Comparison of ENCODE assay signal across 7 mouse cellular contexts in genomic region chr3:96414126-96414950, GRCm38 (mm10). TPM values are rescaled to one million over a fixed set of nuclear protein-coding genes. Genes with fewer than 3 reads are reported as not detected.
DNase-seq lines count a peak whose midpoint lies in the region; ATAC-seq lines count a peak whose summit lies in the region.

No protein-coding gene starts in this region.

- H3K4me3 ChIP-seq in intestine, embryonic 15.5 days (replicated peaks), result peak overlapping the region; percentile 64
- H3K4me3 ChIP-seq in limb, embryonic 12.5 days (replicated peaks), result peak overlapping the region; percentile 64
- H3K4me3 ChIP-seq in midbrain, embryonic 14.5 days (replicated peaks; ENCODE audit: low read depth, low read length), result peak overlapping the region; percentile 65

- peak; percentile 92 for ATAC-seq in intestine, embryonic 15.5 days
- ATAC-seq in limb, embryonic 12.5 days (ENCODE audit: insufficient number of reproducible peaks, insufficient read depth, low FRiP score, low TSS enrichment, low read depth), result peak; percentile 93
- ATAC-seq in midbrain, embryonic 14.5 days (ENCODE audit: low FRiP score, low TSS enrichment), result peak; percentile 89

- H3K4me1 ChIP-seq in intestine, embryonic 15.5 days (replicated peaks), result no peaks in the 10 kb centered on the region
- H3K4me1 ChIP-seq in limb, embryonic 12.5 days (replicated peaks), result peaks cover 10% of the 10 kb centered on the region
- H3K4me1 ChIP-seq in midbrain, embryonic 14.5 days (ENCODE audit: control insufficient read depth, insufficient read depth, low read length), result no peaks in the 10 kb centered on the region

- DNase-seq in adrenal gland, adult 2 months, result peak; percentile 86
- peak; percentile 95 for DNase-seq in embryo, embryonic 10.5 days (ENCODE audit: low spot score)
- peak; percentile 62 for DNase-seq in gastrocnemius, postnatal 25 days
- DNase-seq in midbrain, embryonic 14.5 days, result peak; percentile 91
- peak; percentile 64 for DNase-seq in spleen, adult 12 weeks (ENCODE audit: low spot score)

- peak overlapping the region; percentile 93 for H3K4me2 ChIP-seq in intestine, embryonic 15.5 days (replicated peaks)
- H3K4me2 ChIP-seq in limb, embryonic 12.5 days, result peak overlapping the region; percentile 67
- H3K4me2 ChIP-seq in midbrain, embryonic 14.5 days (ENCODE audit: low read length), result peak overlapping the region; percentile 86

- WGBS in intestine, embryonic 15.5 days, result 2% methylated on average over 64 of the region's 64 CpGs
- under 1% methylated on average over 64 of the region's 64 CpGs for WGBS in limb, embryonic 12.5 days
- under 1% methylated on average over 64 of the region's 64 CpGs for WGBS in midbrain, embryonic 14.5 days

- peaks cover 15% of the 10 kb centered on the region for H3K27me3 ChIP-seq in intestine, embryonic 15.5 days (replicated peaks)
- H3K27me3 ChIP-seq in limb, embryonic 12.5 days, result peaks cover 23% of the 10 kb centered on the region
- H3K27me3 ChIP-seq in midbrain, embryonic 14.5 days (ENCODE audit: control insufficient read depth, insufficient read depth, low read length), result peaks cover 21% of the 10 kb centered on the region

- H3K27ac ChIP-seq in intestine, embryonic 15.5 days, result peak overlapping the region; percentile 84
- peak overlapping the region; percentile 98 for H3K27ac ChIP-seq in limb, embryonic 12.5 days
- H3K27ac ChIP-seq in midbrain, embryonic 14.5 days (replicated peaks; ENCODE audit: low read depth, low read length), result peak overlapping the region; percentile 89

- no peaks in the 10 kb centered on the region for H3K36me3 ChIP-seq in intestine, embryonic 15.5 days
- peaks cover 4% of the 10 kb centered on the region; the same call in 1 of the 2 replicates for H3K36me3 ChIP-seq in limb, embryonic 12.5 days
- H3K36me3 ChIP-seq in midbrain, embryonic 14.5 days (ENCODE audit: control insufficient read depth, insufficient read depth, low read length), result no peaks in the 10 kb centered on the region

- peak overlapping the region; percentile 93 for H3K9ac ChIP-seq in intestine, embryonic 15.5 days
- peak overlapping the region; percentile 92 for H3K9ac ChIP-seq in limb, embryonic 12.5 days (replicated peaks)
- peak overlapping the region; percentile 89 for H3K9ac ChIP-seq in midbrain, embryonic 14.5 days (replicated peaks; ENCODE audit: low read length)

- H3K9me3 ChIP-seq in intestine, embryonic 15.5 days, result no peaks in the 10 kb centered on the region
- H3K9me3 ChIP-seq in limb, embryonic 12.5 days, result no peaks in the 10 kb centered on the region
- H3K9me3 ChIP-seq in midbrain, embryonic 14.5 days (ENCODE audit: control insufficient read depth, low read length), result no peaks in the 10 kb centered on the region

RNA-seq across cellular contexts. Expression of gene BC107364, which starts 37.8 kb away (rescaled TPM):
- not detected for total RNA-seq in adrenal gland, adult 2 months (2021)
- polyA plus RNA-seq in adrenal gland, adult 2 months (2012; rRNA removed), result not detected in 2 replicates
- total RNA-seq in gastrocnemius, postnatal 25 days (2021), result not detected
- polyA plus RNA-seq in intestine, embryonic 15.5 days (2015; fragmentation: Nextera tagmentation; extraction: Ambion mirVana), result 0.14 and 0.20 TPM in 2 replicates
- polyA plus RNA-seq in limb, embryonic 12.5 days (2016; fragmentation: Nextera tagmentation; extraction: Ambion mirVana), result not detected in 2 replicates
- not detected in 2 replicates for polyA plus RNA-seq in midbrain, embryonic 14.5 days (2014; fragmentation: Nextera tagmentation; extraction: Ambion mirVana)

Comparison
In these comparisons a context has a peak if more than half of its experiments do, and no peak if none do; other contexts are left out.
1. Peak in every context shown above with its lines: DNase-seq, ATAC-seq, H3K4me3 ChIP-seq and H3K27ac ChIP-seq.